Mouse (Mus musculus) hindbrain, embryonic 15.5 days (tissue): ENCODE data around the gene Casp9. TPM values are rescaled to one million over a fixed set of nuclear protein-coding genes. Genes with fewer than 3 reads are reported as not detected.

Experiments
- ATAC-seq: fragments of 200-750 bp; cut with Nextera tagmentation; 2 replicates; pipeline ENCODE4 v1.8.0; 2017; ENCODE audit warnings: low read depth, moderate number of reproducible peaks, moderate TSS enrichment; ENCODE audit not compliant: low FRiP score
- H3K27ac ChIP-seq: fragments of 300-500 bp; sonication (generic); replicated peaks from 2 replicates; pipeline ENCODE4 v1.5.1; 2015; ENCODE audit warnings: mild to moderate bottlenecking, inconsistent platforms
- H3K27me3 ChIP-seq: fragments of 300-500 bp; sonication (generic); 2 replicates; pipeline ENCODE4 v1.6.1; 2015; ENCODE audit warnings: control low read depth, inconsistent platforms
- H3K36me3 ChIP-seq: fragments of 300-500 bp; sonication (generic); 2 replicates; pipeline ENCODE4 v1.6.1; 2015; ENCODE audit warnings: control low read depth, inconsistent platforms
- H3K4me1 ChIP-seq: fragments of 300-500 bp; sonication (generic); replicated peaks from 2 replicates; pipeline ENCODE4 v1.6.1; 2015; ENCODE audit warnings: control low read depth, inconsistent platforms
- H3K4me2 ChIP-seq: fragments of 300-500 bp; sonication (generic); 2 replicates; pipeline ENCODE4 v1.6.1; 2015; ENCODE audit warnings: moderate library complexity, mild to moderate bottlenecking, inconsistent platforms
- H3K4me3 ChIP-seq: fragments of 300-500 bp; sonication (generic); 2 replicates; pipeline ENCODE4 v1.5.1; 2015; ENCODE audit warnings: mild to moderate bottlenecking, inconsistent platforms
- H3K9ac ChIP-seq: fragments of 300-500 bp; sonication (generic); 2 replicates; pipeline ENCODE4 v1.6.1; 2015; ENCODE audit warnings: inconsistent platforms
- H3K9me3 ChIP-seq: fragments of 300-500 bp; sonication (generic); 2 replicates; pipeline ENCODE4 v1.6.1; 2016; ENCODE audit warnings: control low read depth, inconsistent platforms
- WGBS: fragments of 180-500 bp; shearing (Covaris S2); methylation state at CpG from one replicate; pipeline ENCODE4 v1.1.7; 2015; 5-methylcytosine and 5-hydroxymethylcytosine counted together
- polyA plus RNA-seq: library from polyadenylated mRNA; unstranded; fragments of >200 nt; fragmentation: Nextera tagmentation; extraction: Ambion mirVana; gene quantifications from 2 replicates; pipeline ENCODE4 v1.2.1, GENCODE M21; 2015

Casp9 gene
- polyA plus RNA-seq, 1 experiment from 2014 or later: 20.8 TPM

- no peak overlapping the region for H3K27ac ChIP-seq
Measured at GRCm38 (mm10) chr4:141804105-141804504, 10.7 kb downstream of the Casp9 start.

DNA sequence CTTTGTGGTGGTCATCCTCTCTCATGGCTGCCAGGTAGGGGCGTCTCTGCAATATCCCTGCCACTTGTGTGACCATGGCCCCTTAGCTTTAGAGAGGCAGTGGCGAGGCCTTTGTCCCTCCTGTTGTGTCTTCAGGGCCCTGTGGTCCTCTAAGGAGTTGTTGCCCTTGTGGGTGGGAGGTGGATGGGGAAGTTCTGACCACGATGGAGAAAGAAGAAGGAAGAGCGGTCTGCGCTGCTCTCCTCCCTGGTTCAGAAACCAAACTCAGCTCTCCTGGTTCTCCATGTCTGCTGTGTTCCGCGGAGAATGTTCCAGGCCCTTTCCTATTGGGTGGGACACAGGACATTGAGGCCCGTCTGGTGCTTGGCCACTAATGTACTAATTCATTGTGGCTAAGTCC lies 12.5 kb downstream of the Casp9 start:
- Histone ChIP-seq H3K4me2 (no peak overlapping the region), H3K36me3 (peaks cover 72% of the 10 kb centered on the region), H3K27ac (no peak overlapping the region), H3K4me1 (no peaks in the 10 kb centered on the region), H3K9ac (no peak overlapping the region), H3K9me3 (no peaks in the 10 kb centered on the region), H3K4me3 (no peak overlapping the region), H3K27me3 (no peaks in the 10 kb centered on the region)
- no peak for ATAC-seq
- WGBS: 96% methylated on average over 8 of the region's 8 CpGs

More at GRCm38 (mm10) chr4:141804105-141804504, 10.7 kb downstream of the Casp9 start:
- Histone ChIP-seq H3K9me3 (no peaks in the 10 kb centered on the region), H3K9ac (no peak overlapping the region), H3K4me3 (no peak overlapping the region), H3K36me3 (peaks cover 60% of the 10 kb centered on the region), H3K4me1 (no peaks in the 10 kb centered on the region), H3K27me3 (no peaks in the 10 kb centered on the region), H3K4me2 (no peak overlapping the region)
- no peak for ATAC-seq
- 92% methylated on average over 4 of the region's 4 CpGs for WGBS

DNA sequence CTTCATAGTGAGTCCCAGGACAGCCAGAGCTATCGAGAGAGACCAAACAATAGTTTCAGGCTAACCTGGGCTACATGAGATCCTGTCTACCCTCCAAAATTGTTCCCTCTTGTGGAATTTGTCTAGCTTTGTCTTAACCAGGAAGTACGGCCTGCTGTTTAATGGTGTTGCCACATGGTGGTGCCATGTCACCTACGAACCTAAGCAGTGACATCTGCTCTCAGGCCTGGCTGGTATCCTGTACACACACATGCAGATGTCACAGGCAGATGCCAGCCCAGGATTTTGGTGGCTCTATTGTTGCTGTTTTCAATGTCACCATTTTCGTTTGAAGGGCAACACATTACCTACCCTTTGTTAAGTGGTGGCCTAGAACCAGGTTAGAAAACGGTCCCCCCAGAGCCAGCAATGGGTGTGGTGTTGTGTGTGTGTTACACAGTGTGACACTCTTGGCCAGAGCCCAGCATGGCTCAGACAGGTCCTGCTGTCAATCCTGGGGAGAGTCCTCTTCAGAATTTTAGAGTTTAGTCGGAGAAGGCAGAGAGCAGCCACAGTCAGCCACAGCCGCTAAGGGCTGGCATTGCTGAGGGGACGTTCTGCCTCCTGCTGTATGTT lies 16.5 kb downstream of the Casp9 start:
- Histone ChIP-seq H3K9ac (no peak overlapping the region), H3K4me1 (no peaks in the 10 kb centered on the region), H3K36me3 (peaks cover 85% of the 10 kb centered on the region), H3K4me3 (no peak overlapping the region), H3K27me3 (no peaks in the 10 kb centered on the region), H3K4me2 (no peak overlapping the region), H3K9me3 (no peaks in the 10 kb centered on the region), H3K27ac (no peak overlapping the region; the same call in 1 of the 2 replicates)
- ATAC-seq: peak; percentile 65; the same call in 1 of the 2 replicates
- WGBS: 68% methylated on average over 8 of the region's 8 CpGs

GRCm38 (mm10) chr4:141810975-141811374 lies 17.6 kb downstream of the Casp9 start:
- H3K4me1 ChIP-seq: no peaks in the 10 kb centered on the region
- H3K4me3 ChIP-seq: no peak overlapping the region
- H3K9me3 ChIP-seq: no peaks in the 10 kb centered on the region
- H3K27me3 ChIP-seq: no peaks in the 10 kb centered on the region
- no peak overlapping the region for H3K9ac ChIP-seq
- no peak overlapping the region for H3K4me2 ChIP-seq
- H3K27ac ChIP-seq: no peak overlapping the region
- 94% methylated on average over 2 of the region's 2 CpGs for WGBS
- no peak for ATAC-seq
- peaks cover 75% of the 10 kb centered on the region for H3K36me3 ChIP-seq

DNA sequence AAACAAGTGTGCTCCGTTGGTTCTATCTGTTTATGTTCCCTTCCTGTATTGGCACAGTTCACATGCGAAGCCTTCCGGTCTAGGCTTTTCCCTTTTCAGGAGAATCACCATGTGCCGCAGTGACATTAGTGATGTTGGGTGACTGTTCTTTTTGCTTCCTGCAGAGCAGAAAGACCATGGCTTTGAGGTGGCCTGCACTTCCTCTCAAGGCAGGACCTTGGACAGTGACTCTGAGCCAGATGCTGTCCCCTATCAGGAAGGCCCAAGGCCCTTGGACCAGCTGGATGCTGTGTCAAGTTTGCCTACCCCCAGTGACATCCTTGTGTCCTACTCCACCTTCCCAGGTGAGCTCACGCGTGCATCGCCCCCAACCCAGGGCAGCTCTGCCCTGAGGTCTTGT lies 18.0 kb downstream of the Casp9 start:
- Histone ChIP-seq H3K4me3 (no peak overlapping the region), H3K36me3 (peaks cover 71% of the 10 kb centered on the region), H3K4me2 (no peak overlapping the region), H3K9me3 (no peaks in the 10 kb centered on the region), H3K9ac (no peak overlapping the region), H3K27me3 (no peaks in the 10 kb centered on the region), H3K27ac (no peak overlapping the region), H3K4me1 (no peaks in the 10 kb centered on the region)
- WGBS: 98% methylated on average over 7 of the region's 7 CpGs
- no peak for ATAC-seq

DNA sequence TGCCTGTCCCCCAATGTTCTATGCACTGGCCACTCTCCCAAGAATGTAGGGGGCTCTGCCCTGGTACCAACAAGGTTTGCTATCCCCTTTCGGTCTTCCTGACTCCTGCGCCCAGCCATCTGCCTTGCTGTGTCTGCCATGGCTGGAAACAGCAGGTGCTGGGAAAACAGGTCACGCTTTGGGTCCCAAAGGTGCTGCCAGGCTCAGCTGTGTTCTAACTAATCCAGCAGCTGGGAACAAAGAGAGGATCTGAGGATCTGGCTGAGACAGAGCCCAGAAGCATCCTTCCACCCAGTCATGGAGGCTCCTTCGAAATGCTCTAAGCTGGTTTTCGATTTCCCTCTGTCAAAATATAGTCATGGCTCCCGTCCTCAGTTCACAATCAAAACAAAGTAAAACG lies 22.9 kb downstream of the Casp9 start:
- no peak for ATAC-seq
- H3K36me3 ChIP-seq: peaks cover 29% of the 10 kb centered on the region
- H3K4me1 ChIP-seq: no peaks in the 10 kb centered on the region
- no peaks in the 10 kb centered on the region for H3K27me3 ChIP-seq
- no peak overlapping the region; the same call in 1 of the 2 replicates for H3K27ac ChIP-seq
- WGBS: 68% methylated on average over 7 of the region's 7 CpGs
- no peak overlapping the region for H3K4me3 ChIP-seq
- H3K9ac ChIP-seq: no peak overlapping the region
- no peaks in the 10 kb centered on the region for H3K9me3 ChIP-seq
- H3K4me2 ChIP-seq: no peak overlapping the region

DNA sequence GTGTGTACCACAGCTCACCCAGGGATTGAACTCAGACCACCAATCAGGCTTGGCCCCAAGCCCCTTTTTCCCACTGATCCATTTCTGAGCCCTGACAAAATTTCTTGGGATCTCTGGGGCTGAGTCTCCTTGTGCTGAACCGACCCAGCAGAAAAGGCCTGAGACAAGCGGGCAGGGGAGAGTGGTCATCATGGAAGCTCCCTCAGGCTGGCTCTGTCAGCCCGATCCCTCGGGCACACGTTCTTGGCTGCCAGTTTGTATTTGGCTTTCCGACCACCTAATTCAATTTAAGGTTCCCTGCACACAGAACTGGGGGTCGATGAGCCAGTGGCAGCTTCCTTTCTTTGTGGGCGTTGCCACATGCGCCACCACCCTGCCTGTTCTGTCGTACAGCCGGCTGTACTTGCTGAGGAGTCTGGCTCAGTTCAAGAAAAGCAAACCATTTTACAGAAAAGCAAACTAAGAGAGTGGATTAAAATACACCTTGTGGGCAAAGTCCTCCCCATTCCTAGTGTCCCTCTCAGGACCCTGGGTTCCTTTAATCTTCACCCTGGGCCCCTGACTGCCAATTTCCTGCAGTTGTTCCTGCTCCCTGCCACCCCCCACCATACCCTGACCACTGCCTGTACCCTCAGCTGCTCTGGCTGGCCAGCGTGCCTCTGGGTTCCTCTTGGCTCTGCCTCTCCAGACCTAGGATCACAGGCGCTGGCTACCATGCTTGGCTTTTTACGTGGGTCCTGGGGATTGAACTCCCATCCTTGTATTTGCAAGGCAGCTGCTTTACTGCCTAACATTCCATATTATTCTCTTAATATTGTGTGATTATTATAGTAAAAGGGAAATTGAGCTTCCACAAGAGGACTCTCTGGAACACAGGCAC lies 23.6 kb downstream of the Casp9 start:
- ATAC-seq: no peak
- 51% methylated on average over 14 of the region's 14 CpGs for WGBS

DNA sequence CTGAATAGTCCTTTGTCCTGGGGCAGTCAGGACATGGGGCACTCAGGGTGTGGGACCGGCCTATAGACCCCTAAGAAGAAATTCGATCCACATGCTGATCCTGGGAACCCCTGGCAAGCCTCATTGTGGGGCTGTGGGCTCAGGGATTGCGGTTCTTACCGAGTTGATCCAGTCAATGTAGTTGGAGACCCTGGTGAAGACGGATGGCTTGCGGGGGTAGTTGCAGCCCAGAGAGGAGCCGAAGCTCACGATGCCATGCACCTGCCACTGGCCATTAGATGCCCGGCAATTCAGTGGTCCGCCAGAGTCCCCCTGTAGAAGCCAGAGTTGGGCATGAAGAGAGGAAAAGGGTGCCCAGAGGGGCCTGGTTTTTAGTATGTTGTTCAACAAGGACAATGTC lies 24.3 kb downstream of the Casp9 start:
- Histone ChIP-seq H3K9ac (no peak overlapping the region), H3K27ac (no peak overlapping the region), H3K4me2 (no peak overlapping the region), H3K9me3 (no peaks in the 10 kb centered on the region), H3K4me3 (no peak overlapping the region), H3K4me1 (no peaks in the 10 kb centered on the region), H3K27me3 (no peaks in the 10 kb centered on the region), H3K36me3 (peaks cover 16% of the 10 kb centered on the region; the same call in 1 of the 2 replicates)
- 57% methylated on average over 10 of the region's 10 CpGs for WGBS
- no peak for ATAC-seq

More for the DNA sequence above, 23.6 kb downstream of the Casp9 start:
- Histone ChIP-seq H3K4me3 (no peak overlapping the region), H3K36me3 (peaks cover 21% of the 10 kb centered on the region; the same call in 1 of the 2 replicates), H3K27me3 (no peaks in the 10 kb centered on the region), H3K4me1 (no peaks in the 10 kb centered on the region), H3K9me3 (no peaks in the 10 kb centered on the region), H3K9ac (no peak overlapping the region), H3K4me2 (no peak overlapping the region), H3K27ac (no peak overlapping the region)

GRCm38 (mm10) chr4:141818861-141819260 lies 25.4 kb downstream of the Casp9 start:
- ATAC-seq: no peak
- Histone ChIP-seq H3K9ac (no peak overlapping the region), H3K9me3 (no peaks in the 10 kb centered on the region), H3K4me2 (no peak overlapping the region), H3K4me1 (no peaks in the 10 kb centered on the region), H3K27me3 (no peaks in the 10 kb centered on the region), H3K27ac (no peak overlapping the region), H3K36me3 (peaks cover 6% of the 10 kb centered on the region; the same call in 1 of the 2 replicates), H3K4me3 (no peak overlapping the region)
- 94% methylated on average over 13 of the region's 13 CpGs for WGBS

DNA sequence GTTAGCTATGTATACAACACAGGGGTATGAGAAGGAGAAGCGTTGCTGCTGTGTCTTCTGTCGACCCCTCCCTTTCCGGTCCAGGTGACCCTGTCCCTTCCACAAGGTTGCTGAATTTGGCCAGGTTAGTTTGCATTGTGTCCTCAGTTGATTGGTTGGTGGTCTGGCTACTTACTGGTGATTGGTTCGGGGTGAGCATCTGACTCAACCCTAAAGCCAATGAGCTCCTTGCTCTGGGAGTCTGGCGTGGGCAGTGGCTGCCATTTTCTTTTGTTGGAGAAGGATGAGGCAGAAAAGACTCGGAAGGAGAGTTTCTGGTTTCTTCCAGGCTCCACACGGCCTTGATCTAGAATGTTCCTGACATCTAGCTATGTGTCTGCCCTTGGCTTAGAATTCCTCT lies 25.9 kb downstream of the Casp9 start:
- H3K27ac ChIP-seq: no peak overlapping the region
- no peak overlapping the region for H3K9ac ChIP-seq
- H3K4me2 ChIP-seq: no peak overlapping the region
- WGBS: 97% methylated on average over 7 of the region's 7 CpGs
- no peak overlapping the region for H3K4me3 ChIP-seq
- H3K27me3 ChIP-seq: no peaks in the 10 kb centered on the region
- H3K9me3 ChIP-seq: no peaks in the 10 kb centered on the region
- H3K36me3 ChIP-seq: 0 out of 2 replicates have a peak, but pooled peaks cover under 1% of the 10 kb centered on the region
- no peak for ATAC-seq
- no peaks in the 10 kb centered on the region for H3K4me1 ChIP-seq

DNA sequence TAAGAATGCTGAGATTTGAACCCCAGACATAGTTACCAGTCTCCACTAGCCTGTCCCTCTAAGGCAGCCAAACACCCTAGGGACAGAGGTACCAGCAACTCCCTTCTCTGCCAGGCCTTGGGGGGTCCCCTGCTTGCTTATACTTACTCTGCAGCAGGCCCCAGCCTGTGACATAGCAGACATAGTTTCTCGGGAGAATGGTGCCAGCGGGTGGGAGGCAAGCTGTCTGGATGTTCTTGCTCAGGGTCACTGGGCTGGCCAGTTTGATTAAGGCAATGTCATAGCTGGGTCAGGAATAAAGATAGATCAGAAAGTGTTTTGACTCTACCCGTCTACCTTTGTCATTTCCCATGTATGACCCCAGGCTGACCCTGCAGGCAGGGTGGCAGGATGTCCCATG lies 27.8 kb downstream of the Casp9 start:
- H3K36me3 ChIP-seq: no peaks in the 10 kb centered on the region
- H3K27me3 ChIP-seq: no peaks in the 10 kb centered on the region
- no peak overlapping the region for H3K9ac ChIP-seq
- H3K27ac ChIP-seq: no peak overlapping the region
- no peak for ATAC-seq
- H3K4me1 ChIP-seq: no peaks in the 10 kb centered on the region
- H3K4me3 ChIP-seq: no peak overlapping the region
- H3K9me3 ChIP-seq: no peaks in the 10 kb centered on the region
- 78% methylated on average over 3 of the region's 3 CpGs for WGBS
- no peak overlapping the region for H3K4me2 ChIP-seq

DNA sequence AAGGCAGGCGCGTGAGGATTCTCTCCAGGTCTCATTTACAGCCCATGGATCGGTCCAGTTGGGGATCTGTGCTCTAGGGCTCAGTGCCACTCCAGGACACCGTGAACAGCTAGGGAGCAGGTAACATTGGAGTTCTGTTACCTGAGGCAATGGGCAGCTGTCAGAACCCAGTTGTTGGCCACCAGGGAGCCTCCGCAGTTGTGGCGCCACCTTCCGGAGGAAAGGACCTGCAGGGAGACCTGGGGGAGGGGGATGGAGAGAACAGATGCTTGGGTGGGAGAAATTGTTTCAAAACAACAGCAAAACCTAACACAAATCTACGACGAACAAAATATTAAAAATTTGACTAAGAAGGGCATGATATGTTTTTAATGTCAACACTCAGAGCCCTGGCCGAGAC lies 28.7 kb downstream of the Casp9 start:
- no peak overlapping the region for H3K4me3 ChIP-seq
- WGBS: 81% methylated on average over 10 of the region's 10 CpGs
- no peaks in the 10 kb centered on the region for H3K4me1 ChIP-seq
- no peak for ATAC-seq
- no peak overlapping the region for H3K4me2 ChIP-seq
- H3K9ac ChIP-seq: no peak overlapping the region
- H3K27me3 ChIP-seq: no peaks in the 10 kb centered on the region
- H3K27ac ChIP-seq: no peak overlapping the region
- no peaks in the 10 kb centered on the region for H3K36me3 ChIP-seq
- H3K9me3 ChIP-seq: no peaks in the 10 kb centered on the region
